Comparison of ENCODE assay signal across 15 mouse cellular contexts in genomic region chr16:95151499-95151898, GRCm38 (mm10).
DNase-seq lines count a peak whose midpoint lies in the region; TF ChIP-seq lines count a peak whose summit lies in the region.
"Had no signal": no experiment of that assay in that cellular context is flagged by ENCODE, and none has a peak within 500 bp of the region (broad histone marks: within the 10 kb centered on the region; RNA-seq: fewer than 3 reads in every experiment).

No protein-coding gene starts in this region.

- no peak overlapping the region for H3K9ac ChIP-seq in CH12.LX (ENCODE audit: insufficient read depth, low read depth)

- H3K9me3 ChIP-seq in CH12.LX (replicated peaks; ENCODE audit: low read length) = no peaks in the 10 kb centered on the region
- H3K9me3 ChIP-seq: G1E had no signal

- no peak for TF ChIP-seq CTCF in CH12.LX (conservative IDR thresholded peaks at IDR 0.05 in 1 of 2, IDR thresholded peaks at IDR 0.05 in 1 of 2; ENCODE audit: low read depth in 2 of 2, low read length in 2 of 2)

- no peaks in the 10 kb centered on the region for H3K36me3 ChIP-seq in CH12.LX (replicated peaks in 1 of 2; ENCODE audit: control insufficient read depth in 1 of 2, insufficient read depth in 1 of 2, low read length in 1 of 2)
- H3K36me3 ChIP-seq: G1E had no signal

- H3K4me3 ChIP-seq in CH12.LX (replicated peaks in 1 of 3; ENCODE audit: low read depth in 2 of 3, low read length in 2 of 3, poor library complexity in 1 of 3) = no peak overlapping the region

- in situ Hi-C loops in CH12.LX (cut with MboI; ENCODE audit: low pct_ligation_motif_present, low pct_unique_long_range_greater_than_20kb, low sequenced_read_pairs) = no loop called here

- no peak for TF ChIP-seq POLR2A in CH12.LX (IDR thresholded peaks at IDR 0.05; ENCODE audit: low read depth, low read length)

- H3K27ac ChIP-seq in CH12.LX (ENCODE audit: insufficient read depth, low read depth) = no peak overlapping the region

- no peak for DNase-seq in CH12.LX (ENCODE audit: extremely low read depth)
- DNase-seq in lung, postnatal 10 days = no peak
- DNase-seq: adrenal gland, adult 2 months; adrenal gland, adult 8-10 months; adrenal gland, postnatal 10 days; adrenal gland, postnatal 14 days; adrenal gland, postnatal 25 days; adrenal gland, postnatal 36 days; B cell, adult 2 months; cerebellum, adult 11 months; cerebellum, adult 11-12 months; cerebellum, adult 18-20 months; cerebellum, adult 2 months; cerebellum, adult 8-10 months had no signal

- peaks cover 2 to 7% of the 10 kb centered on the region in 2 experiments; a peak in 3 of 4 replicates for H3K4me1 ChIP-seq in CH12.LX (ENCODE audit: control insufficient read depth in 1 of 2, insufficient read depth in 2 of 2)

- H3K27me3 ChIP-seq in CH12.LX (replicated peaks) = peaks cover 9% of the 10 kb centered on the region

- no peak for TF ChIP-seq RAD21 in CH12.LX (IDR thresholded peaks at IDR 0.05; ENCODE audit: low read depth, low read length)

- dilution Hi-C loops in CH12.LX (cut with MboI; ENCODE audit: extremely low pct_ligation_motif_present, extremely low pct_unique_long_range_greater_than_20kb, low sequenced_read_pairs) = no loop called here

- no peaks in the 10 kb centered on the region for H3K79me2 ChIP-seq in CH12.LX (replicated peaks; ENCODE audit: control insufficient read depth, extremely low read depth, insufficient read depth, poor library complexity, severe bottlenecking)

- TF ChIP-seq EP300 in CH12.LX (IDR thresholded peaks at IDR 0.05; ENCODE audit: low read length) = peak; percentile 67

- H3K4me2 ChIP-seq in CH12.LX (ENCODE audit: insufficient read depth, low read depth, poor library complexity, severe bottlenecking) = no peak overlapping the region

TF ChIP-seq in CH12.LX, 34 proteins besides CTCF, POLR2A, EP300 and RAD21:
- TF ChIP-seq JUND (conservative IDR thresholded peaks at IDR 0.05; ENCODE audit: low read depth, low read length) (0 out of 2 replicates have a peak, but pooled peaks have one; percentile 13), TCF12 (IDR thresholded peaks at IDR 0.05; ENCODE audit: low read depth, low read length) (peak; percentile 82), IRF4 (IDR thresholded peaks at IDR 0.05; ENCODE audit: low read depth, low read length) (peak; percentile 89), ZKSCAN1 (IDR thresholded peaks at IDR 0.05; ENCODE audit: borderline replicate concordance, low read depth, low read length) (no peak), BHLHE40 (IDR thresholded peaks at IDR 0.05; ENCODE audit: low read depth, low read length) (peak; percentile 37; the same call in 1 of the 2 replicates)
